Mouse (Mus musculus): ENCODE measurements around the gene Wap. TPM values are rescaled to one million over a fixed set of nuclear protein-coding genes. Genes with fewer than 3 reads are reported as not detected.

The Wap gene
- total RNA-seq, 2 experiments from 2014 or later, result not detected

- no peak for DNase-seq
Observed at GRCm38 (mm10) chr11:6626388-6626772, 12.1 kb downstream of the Wap start.

GRCm38 (mm10) chr11:6625478-6626387 is 12.7 kb downstream of the Wap start, which contains the start of gene Tbrg4:
TSS of gene Tbrg4 (minus strand) at chr11:6626067.
- DNase-seq, result peak; percentile 92 to 95

DNA sequence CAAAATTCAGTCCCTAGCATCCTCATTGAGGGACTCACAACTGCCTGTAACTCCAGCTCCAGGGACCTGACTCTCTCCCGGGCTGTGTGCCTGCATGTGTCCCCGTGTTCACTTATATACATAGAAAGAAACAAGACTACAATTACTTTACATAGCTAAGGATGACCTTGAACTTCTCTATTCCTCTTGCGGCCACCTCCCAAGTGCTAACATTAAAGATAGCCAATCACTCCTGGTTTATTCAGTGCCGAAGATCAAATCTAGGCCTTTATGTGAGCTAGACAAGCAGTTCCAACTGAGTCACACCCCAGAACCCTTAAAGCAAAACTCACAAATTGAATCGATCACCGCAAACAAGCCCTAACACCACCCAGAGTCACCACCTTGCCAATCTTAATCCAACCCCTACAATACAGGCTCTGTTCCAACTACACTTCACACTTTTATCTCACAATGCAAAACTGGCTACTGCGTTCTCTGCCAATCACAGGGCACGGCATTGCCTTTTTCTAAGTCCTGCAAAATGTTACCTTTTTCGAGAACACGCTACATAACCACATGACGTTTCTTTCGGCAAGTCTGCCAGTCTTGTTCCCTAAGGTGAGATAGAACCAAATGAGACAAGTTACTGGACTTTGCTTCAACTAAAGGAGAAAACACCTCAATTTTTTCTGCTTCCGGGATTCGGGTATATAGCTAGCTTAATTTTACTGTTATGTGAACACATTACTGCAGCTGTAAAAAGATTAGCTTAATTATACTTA is 13.6 kb downstream of the Wap start:
- peak in 1 of 2 experiments; percentile 24 for DNase-seq

DNA sequence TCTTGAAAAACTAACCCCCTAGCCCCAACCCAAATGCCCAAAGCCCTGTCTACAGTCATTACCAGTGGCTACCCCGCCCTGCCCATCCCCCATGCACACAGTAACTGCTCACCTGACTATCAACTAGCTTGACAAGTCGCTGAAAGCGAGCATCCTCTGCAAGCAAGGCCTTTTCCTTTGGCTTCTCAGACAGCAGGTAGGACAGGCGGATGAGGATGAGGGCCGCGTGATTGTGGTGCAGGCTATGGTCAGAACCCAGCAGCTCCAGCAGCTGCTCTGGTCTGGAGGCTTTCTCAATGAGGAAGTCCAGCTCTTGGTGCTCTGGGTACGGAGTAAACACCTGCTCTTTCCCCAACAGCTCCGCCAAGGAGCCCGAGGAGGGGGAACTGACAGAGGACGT is 14.7 kb downstream of the Wap start:
- no peak for DNase-seq

DNA sequence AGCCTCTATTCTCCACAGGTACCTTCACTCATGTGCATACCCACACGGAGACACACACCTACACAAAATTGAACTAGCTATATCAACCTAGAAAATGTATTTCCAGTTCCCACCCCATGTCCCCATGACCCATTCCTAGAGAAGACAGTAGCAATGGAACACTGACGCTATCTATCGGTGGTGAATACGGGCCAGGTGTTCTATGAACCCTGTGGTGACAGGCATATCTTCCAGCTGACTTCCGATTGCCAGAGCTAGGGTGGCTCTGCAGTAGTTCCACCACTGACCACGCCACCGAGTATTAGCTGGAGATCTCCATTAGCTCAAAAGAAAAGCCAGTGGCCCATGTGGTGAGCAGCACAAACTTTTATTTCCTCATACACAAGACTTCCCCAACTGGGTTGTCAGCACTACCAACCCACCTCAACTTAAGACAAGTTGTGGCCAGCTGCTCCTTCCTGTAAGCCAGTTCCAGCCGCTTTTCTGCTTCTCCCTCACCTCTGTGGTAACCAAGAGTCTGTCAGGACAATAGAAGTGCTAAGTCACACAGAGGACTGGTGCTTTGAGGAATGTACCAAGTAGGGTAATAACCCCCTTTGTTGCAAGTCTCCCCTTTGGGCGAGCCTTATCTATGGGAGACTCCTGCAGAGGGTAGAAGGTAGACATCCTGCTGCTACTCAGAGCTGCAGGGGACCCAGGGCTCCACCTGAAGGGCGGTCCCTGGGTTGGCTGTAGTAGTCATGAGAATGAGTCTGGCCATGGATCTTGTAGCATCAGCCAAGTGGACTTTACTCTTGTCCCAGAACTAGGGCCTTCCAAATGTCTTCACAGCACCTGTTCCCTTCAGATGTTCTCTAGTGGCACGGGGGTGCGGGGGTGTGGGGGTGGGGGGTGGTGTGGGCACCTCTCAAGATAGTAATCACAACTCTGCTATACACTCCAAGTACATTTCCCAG is 22.9 kb downstream of the Wap start:
- DNase-seq, result no peak

DNA sequence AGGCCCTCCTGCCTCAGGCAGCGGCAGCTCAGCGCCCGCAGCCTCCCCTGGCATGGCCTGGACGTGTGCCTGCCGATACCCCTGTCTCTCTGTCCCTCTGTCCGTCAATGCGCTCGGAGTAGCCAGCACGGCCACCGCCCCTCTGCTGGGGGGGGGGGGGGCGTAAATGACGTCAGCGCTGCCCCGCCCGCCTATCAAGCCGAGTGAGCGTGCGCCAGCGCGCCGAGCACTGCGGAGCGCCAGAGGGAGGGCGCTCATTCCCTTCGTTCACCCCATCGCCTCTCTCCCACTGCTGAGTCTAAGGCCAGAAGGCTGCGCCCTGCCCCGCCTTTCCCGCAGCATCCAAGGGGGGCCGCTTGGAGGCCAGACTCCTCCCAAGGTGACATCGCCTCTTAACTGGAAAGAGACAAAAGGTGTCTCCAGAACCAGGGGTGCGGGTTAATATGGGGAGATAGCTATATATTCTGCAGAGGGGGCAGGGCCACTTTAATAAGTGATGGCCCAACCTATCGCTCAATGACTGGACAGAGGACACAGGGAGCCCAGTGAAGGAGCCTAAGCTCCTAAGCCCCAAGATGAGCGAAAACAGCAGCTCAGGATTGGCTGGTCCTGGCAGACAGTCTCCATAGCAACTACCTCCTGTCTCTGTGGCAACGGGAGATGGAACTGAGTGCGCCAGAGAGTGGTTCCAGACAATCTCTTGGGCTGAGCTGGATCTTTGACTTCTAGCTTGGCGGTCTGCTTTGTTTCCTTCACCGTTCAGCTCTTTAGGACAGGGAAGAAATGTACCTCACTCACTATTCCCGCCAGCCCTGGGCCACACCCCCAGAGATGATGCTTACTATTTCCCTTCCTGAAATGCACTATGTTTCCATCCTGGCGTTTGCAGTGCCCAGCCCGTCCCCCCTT is 32.7 kb downstream of the Wap start, which contains the start of gene Nacad:
Gene Nacad, minus strand, starts transcription at position 563 of the 909 bp plus-strand sequence.
- DNase-seq, result no peak

GRCm38 (mm10) chr11:6605021-6605481 is 33.4 kb downstream of the Wap start:
- DNase-seq, result no peak

- no peak for DNase-seq
Observed at GRCm38 (mm10) chr11:6604604-6604936, 33.9 kb downstream of the Wap start.

DNA sequence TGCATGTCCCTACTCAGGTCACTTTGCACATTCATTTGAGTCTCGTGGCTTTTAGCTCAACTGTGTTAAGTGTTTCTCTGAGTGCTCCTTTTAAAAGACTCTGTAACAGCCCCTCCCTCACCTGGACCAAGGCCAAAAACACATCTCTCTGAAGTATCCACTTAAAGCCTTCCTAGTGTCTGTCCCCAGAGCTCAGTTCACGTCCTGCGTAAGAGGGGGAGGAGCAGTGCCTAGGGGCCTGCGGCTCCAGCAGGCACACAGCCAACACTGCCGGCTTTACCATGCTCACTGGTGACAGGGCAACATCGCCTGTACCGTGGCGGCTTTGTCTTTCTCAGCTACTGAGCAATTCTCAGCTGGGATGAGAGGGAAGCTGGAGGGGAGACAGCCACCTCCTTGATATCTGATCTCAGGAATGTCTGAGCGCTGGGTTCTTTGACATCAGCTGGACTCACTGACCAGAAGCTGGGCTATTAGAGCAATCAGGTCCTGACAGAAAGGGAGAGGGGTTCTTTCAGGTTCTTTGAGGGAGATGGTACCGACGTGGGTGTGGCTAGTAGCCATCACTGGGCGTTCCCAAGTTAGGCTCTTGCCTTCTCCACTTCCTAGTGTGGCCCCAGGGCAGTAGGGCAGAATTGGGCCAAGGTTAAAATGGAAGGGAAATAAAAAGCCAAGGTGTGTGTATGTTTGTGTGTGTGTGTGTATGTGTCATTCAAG is 34.4 kb downstream of the Wap start:
- peak in 1 of 2 experiments; percentile 51 for DNase-seq

- DNase-seq, result no peak
Observed at GRCm38 (mm10) chr11:6603224-6603623, 35.2 kb downstream of the Wap start.

DNA sequence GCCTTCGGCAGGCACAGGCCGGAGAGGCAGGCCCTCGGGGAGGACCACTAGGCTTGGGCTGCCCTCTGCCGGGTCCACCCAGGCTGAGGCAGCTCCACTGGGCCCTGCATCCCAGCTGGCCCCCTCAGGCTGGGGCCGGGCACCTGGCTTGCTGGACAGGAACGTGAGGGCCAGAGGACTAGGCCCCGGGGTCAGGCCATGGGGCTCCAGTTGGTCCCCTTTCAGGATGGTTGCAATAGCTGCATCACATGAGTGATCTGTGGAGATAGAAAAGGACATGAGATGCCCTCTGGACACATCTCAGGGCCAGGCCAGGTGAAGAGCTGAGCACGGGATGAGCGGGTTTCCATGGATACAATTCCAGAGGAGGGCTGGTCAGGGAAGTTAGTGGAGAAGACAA is 35.8 kb downstream of the Wap start:
- DNase-seq, result no peak

- no peak for DNase-seq
Observed at GRCm38 (mm10) chr11:6601649-6602480, 36.6 kb downstream of the Wap start.

- no peak for DNase-seq
Observed at GRCm38 (mm10) chr11:6600284-6600944, 38.0 kb downstream of the Wap start.

DNA sequence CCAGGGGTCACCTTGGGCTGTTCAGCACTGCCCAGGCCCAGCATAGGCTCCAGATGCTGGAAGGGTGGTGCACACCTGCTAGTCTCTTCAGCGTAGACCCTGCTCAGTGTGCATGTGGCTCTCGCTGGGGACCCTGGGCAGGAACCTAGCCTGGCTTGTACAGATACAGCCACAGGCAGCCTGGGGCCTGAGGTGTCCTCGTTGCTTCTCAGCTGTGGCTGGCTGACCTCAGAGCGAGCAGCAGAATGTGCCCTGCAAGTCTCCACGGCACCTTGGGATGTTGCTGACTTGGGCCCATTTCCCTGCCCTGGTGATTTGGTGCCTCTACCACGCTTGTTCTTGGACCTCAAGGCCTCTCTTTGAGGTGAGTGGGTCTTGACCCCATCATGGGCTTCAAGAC is 38.6 kb downstream of the Wap start:
- no peak for DNase-seq

DNA sequence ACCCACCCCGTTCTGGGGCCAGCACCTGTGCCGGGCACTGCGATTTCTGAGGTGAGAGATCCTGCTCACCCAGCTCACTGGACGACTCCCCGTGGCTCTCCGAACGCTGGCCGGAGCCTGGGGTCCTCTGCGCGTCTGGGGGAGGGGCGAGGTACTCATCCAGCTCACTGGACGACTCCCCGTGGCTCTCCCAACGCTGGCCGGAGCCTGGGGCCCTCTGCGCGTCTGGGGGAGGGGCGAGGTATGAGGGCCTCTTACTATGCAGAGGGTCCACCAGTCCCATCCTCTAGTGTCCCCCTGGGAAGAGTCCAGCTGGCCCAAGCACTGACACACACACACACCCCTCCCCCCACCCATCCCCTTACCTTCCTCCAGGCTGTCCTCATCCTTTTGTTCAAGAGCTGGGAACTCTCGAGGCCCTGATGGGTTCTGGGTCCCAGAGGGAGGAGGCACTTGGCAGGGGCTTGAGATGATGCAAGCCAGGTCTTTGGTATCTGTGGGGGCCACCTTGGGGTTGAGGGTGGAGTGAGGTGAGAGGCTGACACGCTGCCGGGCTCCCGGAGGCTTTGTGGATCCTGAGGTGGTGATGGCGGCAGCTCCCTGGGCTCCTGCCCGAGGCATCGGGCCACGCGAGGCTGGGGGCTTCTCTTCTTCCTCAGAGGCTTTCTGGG is 39.3 kb downstream of the Wap start:
- DNase-seq, result no peak

- no peak for DNase-seq
Observed at GRCm38 (mm10) chr11:6598191-6598889, 40.1 kb downstream of the Wap start.

DNA sequence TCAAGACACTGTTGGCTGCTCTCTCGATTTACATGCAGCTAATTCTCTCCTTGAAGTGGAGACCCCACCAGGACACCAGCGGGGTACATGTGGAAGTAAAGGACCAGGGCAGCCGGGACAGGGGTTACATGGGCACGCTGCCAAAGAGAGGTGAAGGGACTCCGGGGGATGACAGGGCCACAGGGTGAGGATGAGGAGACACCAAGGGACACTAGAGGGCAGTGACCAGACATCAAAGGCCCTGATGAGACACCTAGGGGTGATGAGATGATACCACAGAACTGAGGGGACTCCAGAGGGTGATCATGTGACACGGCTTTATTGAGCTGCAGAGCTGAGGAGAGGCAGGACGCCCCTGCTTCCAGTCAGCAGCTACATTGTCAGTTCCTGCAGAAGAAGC is 40.9 kb downstream of the Wap start:
- DNase-seq, result no peak
